Mouse (Mus musculus) c-Kit-positive CD71-negative TER-119-negative erythroid progenitor cells, embryonic 14.5 days (primary cell): ENCODE results near the gene Dydc2.

Experiments used
- DNase-seq: peaks from one replicate; pipeline ENCODE4 v3.0.0-alpha.2; 2013; ENCODE audit warnings: low read depth

Gene Dydc2

GRCm38 (mm10) chr14:40999904-41000645, 68.9 kb downstream of the Dydc2 start:
- DNase-seq, result no peak
